Mouse (Mus musculus): ENCODE measurements around the gene Dcun1d4. TPM values are rescaled to one million over a fixed set of nuclear protein-coding genes. Genes with fewer than 3 reads are reported as not detected.

Gene Dcun1d4
- polyA plus RNA-seq, 1 experiment from 2014 or later = 69.6 TPM

GRCm38 (mm10) chr5:73491837-73492720, 11.3 kb downstream of the Dcun1d4 start:
- H3K4me1 ChIP-seq (ENCODE audit: control insufficient read depth, insufficient read depth, low read length) = peaks cover 7% of the 10 kb centered on the region; the same call in 1 of the 2 replicates

GRCm38 (mm10) chr5:73497401-73497800, 16.6 kb downstream of the Dcun1d4 start:
- Histone ChIP-seq H3K4me2 (no peak overlapping the region), H3K4me3 (ENCODE audit: low read depth, low read length) (no peak overlapping the region), H3K27ac (ENCODE audit: low read depth, low read length) (no peak overlapping the region), H3K36me3 (ENCODE audit: control insufficient read depth, insufficient read depth, low read length) (no peaks in the 10 kb centered on the region), H3K9ac (ENCODE audit: low read length) (no peak overlapping the region), H3K4me1 (ENCODE audit: control insufficient read depth, insufficient read depth, low read length) (peaks cover 4% of the 10 kb centered on the region; the same call in 1 of the 2 replicates), H3K9me3 (ENCODE audit: control insufficient read depth, low read length) (no peaks in the 10 kb centered on the region), H3K27me3 (ENCODE audit: control insufficient read depth, insufficient read depth, low read length) (no peaks in the 10 kb centered on the region)
- WGBS = 86% methylated on average over 3 of the region's 3 CpGs
- DNase-seq (ENCODE audit: low spot score, missing footprints) (no peak), ATAC-seq (ENCODE audit: low FRiP score) (no peak)

More at GRCm38 (mm10) chr5:73491837-73492720, 11.3 kb downstream of the Dcun1d4 start:
- Histone ChIP-seq H3K9ac (ENCODE audit: low read length) (peak overlapping the region; percentile 84), H3K9me3 (ENCODE audit: control insufficient read depth, low read length) (no peaks in the 10 kb centered on the region), H3K27ac (ENCODE audit: low read depth, low read length) (peak overlapping the region; percentile 94), H3K4me2 (peak overlapping the region; percentile 90), H3K36me3 (ENCODE audit: control insufficient read depth, insufficient read depth, low read length) (no peaks in the 10 kb centered on the region), H3K4me3 (ENCODE audit: low read depth, low read length) (peak overlapping the region; percentile 77), H3K27me3 (ENCODE audit: control insufficient read depth, insufficient read depth, low read length) (no peaks in the 10 kb centered on the region)
- DNase-seq (ENCODE audit: low spot score, missing footprints) (peak; percentile 97), ATAC-seq (ENCODE audit: low FRiP score) (peak; percentile 61)
- WGBS = under 1% methylated on average over 59 of the region's 59 CpGs

- no peaks in the 10 kb centered on the region for H3K9me3 ChIP-seq (ENCODE audit: control insufficient read depth, low read length)
- WGBS = 91% methylated on average over 8 of the region's 8 CpGs
- ATAC-seq (ENCODE audit: low FRiP score) (no peak), DNase-seq (ENCODE audit: low spot score, missing footprints) (no peak)
- H3K27me3 ChIP-seq (ENCODE audit: control insufficient read depth, insufficient read depth, low read length) = no peaks in the 10 kb centered on the region
- no peak overlapping the region for H3K4me2 ChIP-seq
- no peak overlapping the region for H3K9ac ChIP-seq (ENCODE audit: low read length)
- H3K4me1 ChIP-seq (ENCODE audit: control insufficient read depth, insufficient read depth, low read length) = no peaks in the 10 kb centered on the region
- no peak overlapping the region for H3K27ac ChIP-seq (ENCODE audit: low read depth, low read length)
- H3K4me3 ChIP-seq (ENCODE audit: low read depth, low read length) = no peak overlapping the region
- H3K36me3 ChIP-seq (ENCODE audit: control insufficient read depth, insufficient read depth, low read length) = no peaks in the 10 kb centered on the region
These were observed 17.8 kb downstream of the Dcun1d4 start for GRCm38 (mm10) chr5:73498559-73498958.

GRCm38 (mm10) chr5:73500867-73501440, 20.2 kb downstream of the Dcun1d4 start:
- ATAC-seq (ENCODE audit: low FRiP score) (no peak), DNase-seq (ENCODE audit: low spot score, missing footprints) (no peak)
- Histone ChIP-seq H3K4me1 (ENCODE audit: control insufficient read depth, insufficient read depth, low read length) (no peaks in the 10 kb centered on the region), H3K9ac (ENCODE audit: low read length) (no peak overlapping the region), H3K36me3 (ENCODE audit: control insufficient read depth, insufficient read depth, low read length) (no peaks in the 10 kb centered on the region), H3K27ac (ENCODE audit: low read depth, low read length) (no peak overlapping the region), H3K4me2 (no peak overlapping the region), H3K4me3 (ENCODE audit: low read depth, low read length) (no peak overlapping the region), H3K9me3 (ENCODE audit: control insufficient read depth, low read length) (no peaks in the 10 kb centered on the region), H3K27me3 (ENCODE audit: control insufficient read depth, insufficient read depth, low read length) (no peaks in the 10 kb centered on the region)
- WGBS = 89% methylated on average over 7 of the region's 7 CpGs

GRCm38 (mm10) chr5:73502422-73502821, 21.6 kb downstream of the Dcun1d4 start:
- Histone ChIP-seq H3K4me1 (ENCODE audit: control insufficient read depth, insufficient read depth, low read length) (no peaks in the 10 kb centered on the region), H3K9me3 (ENCODE audit: control insufficient read depth, low read length) (no peaks in the 10 kb centered on the region), H3K9ac (ENCODE audit: low read length) (no peak overlapping the region), H3K4me3 (ENCODE audit: low read depth, low read length) (no peak overlapping the region), H3K27me3 (ENCODE audit: control insufficient read depth, insufficient read depth, low read length) (no peaks in the 10 kb centered on the region), H3K36me3 (ENCODE audit: control insufficient read depth, insufficient read depth, low read length) (no peaks in the 10 kb centered on the region), H3K27ac (ENCODE audit: low read depth, low read length) (no peak overlapping the region), H3K4me2 (no peak overlapping the region)
- ATAC-seq (ENCODE audit: low FRiP score) = no peak
- WGBS = 91% methylated on average over 9 of the region's 9 CpGs
- no peak for DNase-seq (ENCODE audit: low spot score, missing footprints)

GRCm38 (mm10) chr5:73503015-73503757, 22.4 kb downstream of the Dcun1d4 start:
- H3K4me3 ChIP-seq (ENCODE audit: low read depth, low read length) = no peak overlapping the region
- ATAC-seq (ENCODE audit: low FRiP score) = no peak
- no peak overlapping the region for H3K4me2 ChIP-seq
- no peak overlapping the region for H3K9ac ChIP-seq (ENCODE audit: low read length)
- DNase-seq (ENCODE audit: low spot score, missing footprints) = no peak
- no peaks in the 10 kb centered on the region for H3K36me3 ChIP-seq (ENCODE audit: control insufficient read depth, insufficient read depth, low read length)
- H3K4me1 ChIP-seq (ENCODE audit: control insufficient read depth, insufficient read depth, low read length) = no peaks in the 10 kb centered on the region
- WGBS = 85% methylated on average over 12 of the region's 12 CpGs
- no peak overlapping the region for H3K27ac ChIP-seq (ENCODE audit: low read depth, low read length)
- no peaks in the 10 kb centered on the region for H3K27me3 ChIP-seq (ENCODE audit: control insufficient read depth, insufficient read depth, low read length)
- H3K9me3 ChIP-seq (ENCODE audit: control insufficient read depth, low read length) = no peaks in the 10 kb centered on the region

GRCm38 (mm10) chr5:73511074-73511473, 30.3 kb downstream of the Dcun1d4 start:
- 91% methylated on average over 14 of the region's 14 CpGs for WGBS
- no peak overlapping the region for H3K4me3 ChIP-seq (ENCODE audit: low read depth, low read length)
- no peaks in the 10 kb centered on the region; the same call in 1 of the 2 replicates for H3K36me3 ChIP-seq (ENCODE audit: control insufficient read depth, insufficient read depth, low read length)
- H3K4me1 ChIP-seq (ENCODE audit: control insufficient read depth, insufficient read depth, low read length) = 0 out of 2 replicates have a peak, but pooled peaks cover 2% of the 10 kb centered on the region
- H3K9ac ChIP-seq (ENCODE audit: low read length) = no peak overlapping the region
- H3K27ac ChIP-seq (ENCODE audit: low read depth, low read length) = no peak overlapping the region
- DNase-seq (ENCODE audit: low spot score, missing footprints) = no peak
- no peaks in the 10 kb centered on the region for H3K9me3 ChIP-seq (ENCODE audit: control insufficient read depth, low read length)
- H3K4me2 ChIP-seq = no peak overlapping the region
- H3K27me3 ChIP-seq (ENCODE audit: control insufficient read depth, insufficient read depth, low read length) = no peaks in the 10 kb centered on the region
- ATAC-seq (ENCODE audit: low FRiP score) = no peak

GRCm38 (mm10) chr5:73512241-73512640, 31.4 kb downstream of the Dcun1d4 start:
- H3K36me3 ChIP-seq (ENCODE audit: control insufficient read depth, insufficient read depth, low read length) = no peaks in the 10 kb centered on the region; the same call in 1 of the 2 replicates

More at GRCm38 (mm10) chr5:73512241-73512640, 31.4 kb downstream of the Dcun1d4 start:
- 0 out of 2 replicates have a peak, but pooled peaks cover 2% of the 10 kb centered on the region for H3K4me1 ChIP-seq (ENCODE audit: control insufficient read depth, insufficient read depth, low read length)
- no peaks in the 10 kb centered on the region for H3K9me3 ChIP-seq (ENCODE audit: control insufficient read depth, low read length)
- H3K27ac ChIP-seq (ENCODE audit: low read depth, low read length) = no peak overlapping the region
- H3K4me3 ChIP-seq (ENCODE audit: low read depth, low read length) = no peak overlapping the region
- H3K27me3 ChIP-seq (ENCODE audit: control insufficient read depth, insufficient read depth, low read length) = no peaks in the 10 kb centered on the region
- DNase-seq (ENCODE audit: low spot score, missing footprints) (no peak), ATAC-seq (ENCODE audit: low FRiP score) (no peak)
- no peak overlapping the region for H3K9ac ChIP-seq (ENCODE audit: low read length)
- WGBS = 85% methylated on average over 1 of the region's 1 CpGs
- H3K4me2 ChIP-seq = no peak overlapping the region

Data from midbrain, embryonic 11.5 days (tissue).